Mouse (Mus musculus): Measurements from ENCODE around the gene Arhgef28. TPM values are rescaled to one million over a fixed set of nuclear protein-coding genes. Genes with fewer than 3 reads are reported as not detected.
"Not testable (repeated sequence)": the region's sequence is repeated elsewhere in the genome, so short reads cannot be mapped to it uniquely, and the experiment has no call there.

Arhgef28 gene
- polyA plus RNA-seq, 1 experiment from 2014 or later: 33.0 TPM

DNA sequence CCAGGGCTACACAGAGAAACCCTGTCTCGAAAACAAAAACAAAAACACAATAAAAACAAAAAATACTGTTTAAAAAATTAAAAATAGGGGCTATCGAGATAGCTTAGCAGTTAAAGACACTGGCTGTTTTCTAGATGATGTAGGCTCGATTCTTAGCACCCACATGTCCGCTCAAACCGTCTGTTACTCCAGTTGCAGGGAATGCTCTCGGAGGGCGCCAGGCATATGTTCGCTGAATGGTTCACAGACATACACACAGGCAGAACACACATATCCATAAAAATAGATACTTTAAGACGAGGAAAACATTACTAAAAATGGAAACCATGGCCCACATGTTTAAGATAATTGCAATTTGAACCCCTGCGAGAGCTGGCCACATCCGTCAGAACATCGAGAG is 181.6 kb downstream of the Arhgef28 start:
- Histone ChIP-seq H3K4me3 (ENCODE audit: low read length) (no peak overlapping the region), H3K27me3 (replicated peaks; ENCODE audit: control insufficient read depth, insufficient read depth, low read length) (no peaks in the 10 kb centered on the region), H3K4me2 (ENCODE audit: low read length) (no peak overlapping the region), H3K36me3 (ENCODE audit: control insufficient read depth, insufficient read depth, low read length) (no peaks in the 10 kb centered on the region), H3K27ac (ENCODE audit: low read depth, low read length) (no peak overlapping the region), H3K4me1 (ENCODE audit: control insufficient read depth, insufficient read depth, low read depth, low read length) (peaks cover 8% of the 10 kb centered on the region), H3K9me3 (ENCODE audit: control insufficient read depth, low read length) (no peaks in the 10 kb centered on the region), H3K9ac (ENCODE audit: low read depth, low read length) (no peak overlapping the region)
- no peak for ATAC-seq
- 92% methylated on average over 12 of the region's 12 CpGs for whole genome bisulfite sequencing

DNA sequence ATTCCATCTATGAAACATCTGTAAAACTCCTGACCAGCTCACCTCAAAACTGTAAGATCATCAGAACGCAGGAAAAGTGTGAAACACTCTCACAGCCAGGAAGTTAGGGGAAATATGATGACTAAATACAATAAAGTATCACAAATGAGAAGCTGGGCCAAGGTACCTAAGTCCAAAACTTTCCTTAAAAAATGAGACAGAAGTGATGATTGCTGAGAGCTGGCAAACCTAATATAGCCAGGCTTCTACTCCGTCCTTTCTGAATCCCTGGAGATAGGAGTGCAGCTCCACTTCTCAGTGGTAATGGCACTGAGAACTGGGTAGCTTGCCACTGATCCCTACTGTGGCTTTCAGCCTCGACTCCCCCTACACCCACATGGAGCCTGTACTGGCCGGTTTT is 184.3 kb downstream of the Arhgef28 start:
- ATAC-seq: no peak
- Histone ChIP-seq H3K27ac (ENCODE audit: low read depth, low read length) (no peak overlapping the region), H3K9ac (ENCODE audit: low read depth, low read length) (no peak overlapping the region), H3K9me3 (ENCODE audit: control insufficient read depth, low read length) (no peaks in the 10 kb centered on the region), H3K27me3 (replicated peaks; ENCODE audit: control insufficient read depth, insufficient read depth, low read length) (no peaks in the 10 kb centered on the region), H3K4me2 (ENCODE audit: low read length) (no peak overlapping the region), H3K36me3 (ENCODE audit: control insufficient read depth, insufficient read depth, low read length) (no peaks in the 10 kb centered on the region), H3K4me3 (ENCODE audit: low read length) (no peak overlapping the region), H3K4me1 (ENCODE audit: control insufficient read depth, insufficient read depth, low read depth, low read length) (peaks cover 3% of the 10 kb centered on the region)
- 81% methylated on average over 4 of the region's 4 CpGs for WGBS

DNA sequence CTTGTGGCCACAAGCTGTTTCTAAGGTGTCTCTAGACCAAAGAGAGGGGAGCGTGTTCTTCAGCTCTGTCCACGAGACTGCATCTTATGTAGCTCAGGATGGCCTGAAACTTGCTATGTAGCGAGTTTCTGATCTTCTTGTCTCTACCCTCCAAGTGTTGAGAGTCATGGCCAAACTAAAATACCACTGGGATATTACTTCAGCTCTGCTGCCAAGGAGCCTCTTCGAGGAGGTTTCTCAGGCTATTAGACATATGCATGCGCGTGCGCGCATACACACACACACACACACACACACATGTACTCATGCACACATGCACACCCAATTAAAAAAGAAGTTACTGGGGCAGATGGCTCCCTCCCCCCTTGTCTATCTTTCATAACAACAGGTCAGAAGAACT is 187.4 kb downstream of the Arhgef28 start:
- H3K27me3 ChIP-seq (replicated peaks; ENCODE audit: control insufficient read depth, insufficient read depth, low read length); H3K27ac ChIP-seq (ENCODE audit: low read depth, low read length); ATAC-seq; H3K36me3 ChIP-seq (ENCODE audit: control insufficient read depth, insufficient read depth, low read length); H3K4me2 ChIP-seq (ENCODE audit: low read length); H3K4me3 ChIP-seq (ENCODE audit: low read length); H3K9ac ChIP-seq (ENCODE audit: low read depth, low read length); H3K9me3 ChIP-seq (ENCODE audit: control insufficient read depth, low read length): not testable (repeated sequence)
- 98% methylated on average over 8 of the region's 8 CpGs for WGBS
- H3K4me1 ChIP-seq (ENCODE audit: control insufficient read depth, insufficient read depth, low read depth, low read length): peaks cover 11% of the 10 kb centered on the region

DNA sequence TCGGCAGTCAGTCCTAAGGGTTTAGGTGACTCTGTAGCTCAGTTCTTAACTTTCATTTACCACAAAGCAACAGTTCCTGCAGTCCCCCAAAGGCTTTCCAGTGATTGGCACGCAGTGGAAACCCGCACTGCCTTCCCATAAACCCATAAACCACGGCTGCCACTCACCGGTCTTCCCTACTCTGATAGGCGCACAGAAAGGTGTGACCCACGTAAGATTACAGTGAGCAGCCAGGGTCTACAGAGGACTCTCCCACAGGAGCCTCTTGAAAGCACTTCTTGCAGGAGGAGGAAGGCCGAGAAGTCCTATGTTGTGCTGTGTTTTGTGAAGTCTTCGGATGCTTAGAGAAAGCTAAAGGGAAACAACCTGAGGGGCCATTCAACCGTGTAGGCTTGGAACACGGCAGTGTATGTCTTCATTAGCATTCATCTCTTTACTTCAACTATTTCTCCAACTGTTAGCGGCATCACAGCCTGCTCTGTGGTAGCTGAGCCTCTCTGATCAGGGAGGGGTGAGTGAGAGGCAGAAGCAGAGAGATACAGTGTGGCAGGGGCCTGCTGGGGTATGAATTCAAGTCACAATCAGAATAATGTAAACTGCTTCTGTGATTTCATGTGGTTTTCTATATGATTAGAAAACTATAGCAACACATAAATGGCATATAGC is 189.2 kb downstream of the Arhgef28 start:
- WGBS: 10% methylated on average over 11 of the region's 12 CpGs
- no peaks in the 10 kb centered on the region for H3K9me3 ChIP-seq (ENCODE audit: control insufficient read depth, low read length)
- peaks cover 11% of the 10 kb centered on the region for H3K4me1 ChIP-seq (ENCODE audit: control insufficient read depth, insufficient read depth, low read depth, low read length)
- H3K9ac ChIP-seq (ENCODE audit: low read depth, low read length): peak overlapping the region; percentile 71
- no peaks in the 10 kb centered on the region for H3K36me3 ChIP-seq (ENCODE audit: control insufficient read depth, insufficient read depth, low read length)
- peak overlapping the region; percentile 85 for H3K27ac ChIP-seq (ENCODE audit: low read depth, low read length)
- H3K4me2 ChIP-seq (ENCODE audit: low read length): peak overlapping the region; percentile 88
- ATAC-seq: peak; percentile 91
- H3K4me3 ChIP-seq (ENCODE audit: low read length): peak overlapping the region; percentile 53
- H3K27me3 ChIP-seq (replicated peaks; ENCODE audit: control insufficient read depth, insufficient read depth, low read length): no peaks in the 10 kb centered on the region

DNA sequence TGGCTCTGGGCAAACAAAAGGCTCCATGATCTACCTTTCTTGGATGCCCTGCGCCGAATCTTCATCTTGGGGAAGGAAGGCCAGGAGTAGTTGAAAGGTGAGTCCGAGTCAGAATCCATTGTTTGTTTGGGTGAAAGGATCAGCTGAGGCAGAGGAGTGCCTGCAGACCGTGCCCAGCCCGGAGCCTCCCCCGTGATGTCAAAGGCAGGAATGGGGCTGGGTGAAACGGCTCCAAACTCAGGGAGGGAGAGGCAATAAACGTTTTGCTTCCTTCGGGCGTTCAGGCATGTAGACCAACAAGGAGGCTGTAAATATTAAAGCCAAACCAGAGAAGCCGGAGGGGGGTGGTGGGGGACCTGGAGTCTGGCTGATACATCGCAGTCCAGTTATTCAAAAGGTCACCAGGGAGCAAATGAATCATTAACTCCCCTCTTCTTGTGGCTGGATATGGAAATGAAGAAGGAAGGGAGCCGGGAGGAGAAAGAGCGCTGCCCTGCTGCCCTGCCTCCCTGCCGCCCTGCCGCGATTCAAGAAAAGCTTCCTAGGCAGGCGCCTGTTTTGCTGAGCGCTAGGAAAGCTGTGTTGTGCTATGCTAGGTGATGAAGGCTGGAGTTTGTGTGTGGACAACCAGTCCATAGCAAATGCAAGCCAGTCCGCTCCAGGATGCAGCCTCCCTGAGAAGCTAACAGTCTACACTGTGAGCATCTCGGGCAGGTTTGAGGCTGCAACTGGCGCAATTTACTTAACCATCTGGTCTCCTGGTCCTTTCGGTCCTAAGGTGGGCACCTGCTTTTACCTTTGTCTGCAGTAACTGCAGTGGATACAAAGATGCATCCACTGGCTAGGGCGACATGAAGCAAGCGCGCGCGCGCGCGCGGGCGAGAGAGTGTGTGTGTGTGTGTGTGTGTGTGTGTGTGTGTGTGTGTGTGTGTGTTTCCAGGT is 190.0 kb downstream of the Arhgef28 start:
- H3K36me3 ChIP-seq (ENCODE audit: control insufficient read depth, insufficient read depth, low read length): no peaks in the 10 kb centered on the region
- 7% methylated on average over 33 of the region's 33 CpGs for WGBS

DNA sequence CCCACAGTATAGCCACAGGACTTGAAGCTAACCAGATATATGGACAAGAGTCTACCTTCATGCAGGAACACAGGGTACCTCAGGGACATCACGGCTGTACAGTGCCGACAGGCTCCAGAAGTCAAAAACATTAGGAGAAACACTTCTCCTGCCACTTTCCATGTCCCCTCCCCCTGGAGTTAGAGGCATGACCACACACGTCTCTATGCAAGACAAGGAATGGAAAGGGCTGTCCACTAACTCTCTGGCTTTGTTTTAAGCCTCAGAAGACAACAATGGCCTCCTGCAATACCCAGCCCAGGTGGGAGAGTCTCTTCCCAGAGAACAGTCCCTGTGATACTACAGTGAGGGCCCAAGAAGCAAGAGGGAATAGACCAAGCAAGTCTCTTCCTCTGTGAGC is 191.3 kb downstream of the Arhgef28 start:
- Histone ChIP-seq H3K9ac (ENCODE audit: low read depth, low read length) (no peak overlapping the region), H3K4me2 (ENCODE audit: low read length) (peak overlapping the region; percentile 88), H3K4me3 (ENCODE audit: low read length) (peak overlapping the region; percentile 19), H3K27ac (ENCODE audit: low read depth, low read length) (no peak overlapping the region), H3K9me3 (ENCODE audit: control insufficient read depth, low read length) (no peaks in the 10 kb centered on the region), H3K27me3 (replicated peaks; ENCODE audit: control insufficient read depth, insufficient read depth, low read length) (no peaks in the 10 kb centered on the region), H3K36me3 (ENCODE audit: control insufficient read depth, insufficient read depth, low read length) (no peaks in the 10 kb centered on the region), H3K4me1 (ENCODE audit: control insufficient read depth, insufficient read depth, low read depth, low read length) (peaks cover 11% of the 10 kb centered on the region)
- WGBS: 53% methylated on average over 3 of the region's 3 CpGs
- ATAC-seq: no peak

More for the DNA sequence above, 190.0 kb downstream of the Arhgef28 start:
- Histone ChIP-seq H3K9me3 (ENCODE audit: control insufficient read depth, low read length) (no peaks in the 10 kb centered on the region), H3K9ac (ENCODE audit: low read depth, low read length) (peak overlapping the region; percentile 71), H3K4me1 (ENCODE audit: control insufficient read depth, insufficient read depth, low read depth, low read length) (peaks cover 11% of the 10 kb centered on the region), H3K4me3 (ENCODE audit: low read length) (peak overlapping the region; percentile 53), H3K4me2 (ENCODE audit: low read length) (peak overlapping the region; percentile 88), H3K27me3 (replicated peaks; ENCODE audit: control insufficient read depth, insufficient read depth, low read length) (no peaks in the 10 kb centered on the region), H3K27ac (ENCODE audit: low read depth, low read length) (peak overlapping the region; percentile 85)
- peak; percentile 67 for ATAC-seq

DNA sequence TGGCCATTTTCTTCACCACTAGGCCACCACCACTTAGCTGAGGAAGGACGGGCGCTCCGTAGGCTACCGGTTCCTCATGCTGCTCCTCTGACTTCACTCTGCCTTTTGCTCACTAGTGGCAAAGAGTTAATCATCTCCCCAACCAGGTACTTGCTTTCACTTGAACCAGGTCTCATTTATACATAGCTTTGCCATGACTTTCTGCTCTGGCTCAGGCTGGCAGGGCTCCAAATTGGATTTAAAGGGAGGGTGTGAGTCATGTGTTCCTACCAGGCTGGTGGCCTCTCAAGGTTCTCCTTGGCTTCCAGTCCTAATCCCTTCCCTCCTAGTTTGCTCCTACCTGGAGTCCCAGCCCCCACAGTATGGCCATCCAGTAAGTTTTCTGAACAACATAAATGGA is 192.5 kb downstream of the Arhgef28 start:
- Histone ChIP-seq H3K4me3 (ENCODE audit: low read length) (no peak overlapping the region), H3K27me3 (replicated peaks; ENCODE audit: control insufficient read depth, insufficient read depth, low read length) (no peaks in the 10 kb centered on the region), H3K4me1 (ENCODE audit: control insufficient read depth, insufficient read depth, low read depth, low read length) (peaks cover 11% of the 10 kb centered on the region), H3K9me3 (ENCODE audit: control insufficient read depth, low read length) (no peaks in the 10 kb centered on the region), H3K9ac (ENCODE audit: low read depth, low read length) (no peak overlapping the region), H3K27ac (ENCODE audit: low read depth, low read length) (no peak overlapping the region), H3K36me3 (ENCODE audit: control insufficient read depth, insufficient read depth, low read length) (no peaks in the 10 kb centered on the region), H3K4me2 (ENCODE audit: low read length) (no peak overlapping the region)
- 96% methylated on average over 4 of the region's 4 CpGs for WGBS
- no peak for ATAC-seq

DNA sequence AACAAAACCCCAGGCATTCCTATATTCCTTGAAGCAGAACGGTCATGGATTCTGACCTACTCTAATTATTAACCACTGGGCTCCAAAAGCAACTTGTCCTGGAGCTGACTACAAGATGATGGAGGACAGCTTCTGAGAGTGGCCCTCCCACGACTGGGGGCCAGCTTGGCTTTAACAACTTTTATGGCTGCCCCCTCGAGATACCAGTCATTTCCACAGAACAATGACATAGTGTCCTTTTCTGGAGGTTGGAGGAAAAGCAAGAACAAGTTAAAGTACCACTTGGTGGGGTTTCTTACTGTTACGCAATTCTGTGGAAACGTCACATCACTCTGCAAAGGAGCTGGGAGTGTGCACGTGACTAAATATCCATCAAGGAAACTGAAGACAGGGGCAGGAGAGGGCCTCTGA is 194.3 kb downstream of the Arhgef28 start:
- Histone ChIP-seq H3K36me3 (ENCODE audit: control insufficient read depth, insufficient read depth, low read length) (no peaks in the 10 kb centered on the region), H3K4me1 (ENCODE audit: control insufficient read depth, insufficient read depth, low read depth, low read length) (peaks cover 8% of the 10 kb centered on the region), H3K9me3 (ENCODE audit: control insufficient read depth, low read length) (no peaks in the 10 kb centered on the region), H3K4me3 (ENCODE audit: low read length) (no peak overlapping the region), H3K9ac (ENCODE audit: low read depth, low read length) (no peak overlapping the region), H3K4me2 (ENCODE audit: low read length) (no peak overlapping the region), H3K27me3 (replicated peaks; ENCODE audit: control insufficient read depth, insufficient read depth, low read length) (no peaks in the 10 kb centered on the region), H3K27ac (ENCODE audit: low read depth, low read length) (no peak overlapping the region)
- 51% methylated on average over 6 of the region's 6 CpGs for WGBS
- no peak for ATAC-seq

GRCm38 (mm10) chr13:98009070-98009469 is 197.2 kb downstream of the Arhgef28 start:
- Histone ChIP-seq H3K9me3 (ENCODE audit: control insufficient read depth, low read length) (no peaks in the 10 kb centered on the region), H3K4me2 (ENCODE audit: low read length) (no peak overlapping the region), H3K4me1 (ENCODE audit: control insufficient read depth, insufficient read depth, low read depth, low read length) (no peaks in the 10 kb centered on the region), H3K9ac (ENCODE audit: low read depth, low read length) (no peak overlapping the region), H3K27me3 (replicated peaks; ENCODE audit: control insufficient read depth, insufficient read depth, low read length) (no peaks in the 10 kb centered on the region), H3K36me3 (ENCODE audit: control insufficient read depth, insufficient read depth, low read length) (no peaks in the 10 kb centered on the region), H3K27ac (ENCODE audit: low read depth, low read length) (no peak overlapping the region), H3K4me3 (ENCODE audit: low read length) (no peak overlapping the region)
- WGBS: 85% methylated on average over 4 of the region's 4 CpGs
- ATAC-seq: no peak

Data from hindbrain, embryonic 16.5 days (tissue).